Mouse (Mus musculus) forebrain, embryonic 11.5 days (tissue): Measurements from ENCODE around the gene Ptpn11. TPM values are rescaled to one million over a fixed set of nuclear protein-coding genes. Genes with fewer than 3 reads are reported as not detected.
A peak's percentile ranks its signal among the peaks of the same experiment; 100 is the strongest.
"Not testable (repeated sequence)": the region's sequence is repeated elsewhere in the genome, so short reads cannot be mapped to it uniquely, and the experiment has no call there.

Source experiments
- ATAC-seq: fragments of 200-750 bp; cut with Nextera tagmentation; replicated peaks from 2 replicates; pipeline ENCODE4 v1.8.0; 2017; ENCODE audit warnings: moderate TSS enrichment; ENCODE audit not compliant: low FRiP score
- DNase-seq: peaks from one replicate; pipeline ENCODE4 v3.0.0-alpha.2; 2017; ENCODE audit warnings: low spot score
- H3K27ac ChIP-seq: fragments of 300-500 bp; sonication (generic); 2 replicates; pipeline ENCODE4 v1.5.1; 2014; ENCODE audit warnings: low read depth, low read length
- H3K27me3 ChIP-seq: fragments of 300-500 bp; sonication (generic); 2 replicates; pipeline ENCODE4 v1.6.1; 2014; ENCODE audit warnings: mild to moderate bottlenecking, low read length, mixed read lengths; ENCODE audit not compliant: control insufficient read depth, insufficient read depth
- H3K36me3 ChIP-seq: fragments of 300-500 bp; sonication (generic); 2 replicates; pipeline ENCODE4 v1.6.1; 2014; ENCODE audit warnings: mild to moderate bottlenecking, low read length, moderate library complexity, mixed read lengths; ENCODE audit not compliant: control insufficient read depth, insufficient read depth
- H3K4me1 ChIP-seq: fragments of 300-500 bp; sonication (generic); replicated peaks from 2 replicates; pipeline ENCODE4 v1.6.1; 2014; ENCODE audit warnings: low read length, mixed read lengths; ENCODE audit not compliant: control insufficient read depth, insufficient read depth
- H3K4me2 ChIP-seq: fragments of 300-500 bp; sonication (generic); 2 replicates; pipeline ENCODE4 v1.6.1; 2014; ENCODE audit warnings: low read depth, mild to moderate bottlenecking, low read length, moderate library complexity, mixed read lengths; ENCODE audit not compliant: severe bottlenecking
- H3K4me3 ChIP-seq: fragments of 300-500 bp; sonication (generic); 2 replicates; pipeline ENCODE4 v1.5.1; 2014; ENCODE audit warnings: low read depth, low read length
- H3K9ac ChIP-seq: fragments of 300-500 bp; sonication (generic); 2 replicates; pipeline ENCODE4 v1.6.1; 2014; ENCODE audit warnings: low read length
- H3K9me3 ChIP-seq: fragments of 300-500 bp; sonication (generic); 2 replicates; pipeline ENCODE4 v1.6.1; 2016; ENCODE audit warnings: low read length, mixed read lengths; ENCODE audit not compliant: control insufficient read depth
- WGBS: fragments of 180-500 bp; shearing (Covaris S2); extraction: QIAGEN DNeasy Blood & Tissue Kit; methylation state at CpG from one replicate; pipeline ENCODE4 v1.1.7; 2014; 5-methylcytosine and 5-hydroxymethylcytosine counted together
- polyA plus RNA-seq: library from polyadenylated mRNA; unstranded; fragments of >200 nt; fragmentation: Nextera tagmentation; extraction: Ambion mirVana; gene quantifications from 2 replicates; pipeline ENCODE4 v1.2.1, GENCODE M21; 2014

Gene Ptpn11
- polyA plus RNA-seq, 1 experiment from 2014 or later = 27.4 TPM

- H3K27me3 ChIP-seq = no peaks in the 10 kb centered on the region
- no peak overlapping the region for H3K4me2 ChIP-seq
- 86% methylated on average over 4 of the region's 4 CpGs for WGBS
- no peak overlapping the region for H3K27ac ChIP-seq
- no peak overlapping the region for H3K9ac ChIP-seq
- H3K4me1 ChIP-seq = no peaks in the 10 kb centered on the region
- H3K9me3 ChIP-seq = no peaks in the 10 kb centered on the region
- no peak overlapping the region for H3K4me3 ChIP-seq
- no peaks in the 10 kb centered on the region for H3K36me3 ChIP-seq
- DNase-seq (no peak), ATAC-seq (no peak)
Measured at GRCm38 (mm10) chr5:121226845-121227244, 35.6 kb upstream of the Ptpn11 start.

- H3K36me3 ChIP-seq = no peaks in the 10 kb centered on the region
- no peak overlapping the region for H3K9ac ChIP-seq
- DNase-seq = no peak
- no peak overlapping the region for H3K27ac ChIP-seq
- WGBS = 86% methylated on average over 3 of the region's 3 CpGs
- H3K4me3 ChIP-seq = no peak overlapping the region
- no peak for ATAC-seq
- H3K4me1 ChIP-seq = no peaks in the 10 kb centered on the region
- H3K4me2 ChIP-seq = no peak overlapping the region
- no peaks in the 10 kb centered on the region for H3K27me3 ChIP-seq
- H3K9me3 ChIP-seq = no peaks in the 10 kb centered on the region
Measured at GRCm38 (mm10) chr5:121226406-121226805, 35.2 kb upstream of the Ptpn11 start.

DNA sequence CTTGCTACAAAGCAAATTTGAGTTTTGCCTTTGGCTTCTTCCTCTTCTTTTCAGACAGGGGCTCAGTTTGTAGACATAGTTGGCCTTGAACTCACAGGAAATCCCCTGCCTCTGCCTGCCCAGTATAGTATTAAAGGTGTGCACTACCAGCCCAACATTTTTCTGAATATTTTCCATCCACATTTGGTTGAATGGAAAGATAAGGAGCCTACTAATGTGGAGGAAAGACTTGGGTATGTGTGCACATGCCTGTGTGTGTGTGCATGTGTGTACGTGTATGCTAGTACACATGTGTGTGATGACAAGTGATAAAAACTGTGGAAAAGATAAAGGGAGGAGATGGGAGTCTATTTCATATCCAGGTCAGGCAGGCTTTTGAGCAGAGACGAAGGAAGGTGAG lies 34.7 kb upstream of the Ptpn11 start:
- Histone ChIP-seq H3K9ac (no peak overlapping the region), H3K4me3 (no peak overlapping the region), H3K27me3 (no peaks in the 10 kb centered on the region), H3K9me3 (no peaks in the 10 kb centered on the region), H3K36me3 (no peaks in the 10 kb centered on the region), H3K27ac (no peak overlapping the region), H3K4me1 (peaks cover 2% of the 10 kb centered on the region; the same call in 1 of the 2 replicates), H3K4me2 (no peak overlapping the region)
- ATAC-seq = no peak
- DNase-seq = no peak
- 92% methylated on average over 2 of the region's 2 CpGs for WGBS

DNA sequence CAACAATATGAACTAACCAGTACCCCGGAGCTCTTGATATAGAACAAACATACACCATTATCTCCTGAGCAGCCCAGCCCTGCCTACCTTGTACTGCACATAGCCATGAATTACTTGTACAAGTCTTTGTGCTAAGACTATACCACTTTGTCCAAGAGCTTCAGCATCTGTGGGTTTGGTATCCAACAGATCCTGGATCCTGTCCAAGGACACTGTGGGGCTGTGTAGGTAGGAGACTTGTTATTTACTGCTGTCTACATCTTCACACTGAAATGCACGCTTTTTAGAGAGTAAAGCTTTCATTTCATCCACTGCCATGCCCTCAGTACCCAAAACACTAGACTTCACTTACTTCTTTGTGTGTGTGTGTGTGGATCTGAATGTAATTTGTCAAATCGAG lies 33.7 kb upstream of the Ptpn11 start:
- H3K36me3 ChIP-seq = no peaks in the 10 kb centered on the region
- H3K4me3 ChIP-seq = no peak overlapping the region
- no peaks in the 10 kb centered on the region for H3K27me3 ChIP-seq
- peaks cover 2% of the 10 kb centered on the region for H3K4me1 ChIP-seq
- ATAC-seq = no peak
- 83% methylated on average over 3 of the region's 3 CpGs for WGBS
- no peak for DNase-seq
- H3K27ac ChIP-seq = no peak overlapping the region
- H3K9me3 ChIP-seq = no peaks in the 10 kb centered on the region
- H3K4me2 ChIP-seq = no peak overlapping the region
- H3K9ac ChIP-seq = no peak overlapping the region

DNA sequence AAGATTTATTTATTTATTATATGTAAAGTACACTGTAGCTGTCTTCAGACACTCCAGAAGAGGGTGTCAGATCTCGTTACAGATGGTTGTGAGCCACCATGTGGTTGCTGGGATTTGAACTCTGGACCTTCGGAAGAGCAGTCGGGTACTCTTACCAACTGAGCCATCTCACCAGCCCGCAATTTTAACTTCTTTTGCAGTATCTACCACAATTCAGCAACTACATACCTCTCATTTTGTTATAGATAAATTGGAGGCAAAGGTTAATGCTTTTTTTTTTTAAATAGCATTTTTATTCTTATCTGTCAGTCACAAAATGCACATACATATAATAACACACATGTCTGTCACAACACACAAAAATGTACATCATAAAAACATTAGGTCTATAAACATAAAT lies 32.8 kb upstream of the Ptpn11 start:
- H3K9me3 ChIP-seq, H3K4me2 ChIP-seq, H3K9ac ChIP-seq, H3K27me3 ChIP-seq, H3K36me3 ChIP-seq, ATAC-seq, H3K4me1 ChIP-seq, DNase-seq, H3K4me3 ChIP-seq, H3K27ac ChIP-seq: not testable (repeated sequence)
- 97% methylated on average over 3 of the region's 4 CpGs for WGBS

DNA sequence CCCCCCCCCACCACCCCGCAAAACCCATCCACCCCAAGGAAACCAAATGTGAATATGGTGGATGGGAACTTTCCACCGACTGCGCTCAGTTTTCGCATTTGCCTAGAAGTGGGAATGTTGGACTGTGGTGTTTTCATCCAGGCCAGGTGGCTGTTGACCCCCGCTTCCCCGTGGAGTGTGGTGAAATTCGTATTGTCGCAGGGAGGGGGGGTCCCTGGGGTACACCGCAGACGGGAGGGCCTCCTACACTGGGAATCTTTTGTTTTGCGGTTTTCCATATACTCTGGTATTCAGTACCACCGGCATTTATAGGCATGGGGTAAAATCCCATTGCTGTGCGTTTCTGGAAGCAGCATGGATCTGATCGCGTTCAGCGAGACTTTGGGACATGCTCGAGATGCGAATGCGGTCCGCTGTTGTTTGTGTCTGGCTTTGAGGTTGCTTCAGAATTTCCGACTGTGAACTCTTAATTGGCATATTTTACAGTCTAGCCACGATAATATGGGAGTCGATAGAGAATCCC lies 30.2 kb upstream of the Ptpn11 start:
- Histone ChIP-seq H3K27me3 (no peaks in the 10 kb centered on the region), H3K27ac (no peak overlapping the region), H3K9ac (peak overlapping the region; percentile 86), H3K4me3 (peak overlapping the region; percentile 96), H3K4me1 (peaks cover 2% of the 10 kb centered on the region), H3K36me3 (no peaks in the 10 kb centered on the region), H3K9me3 (no peaks in the 10 kb centered on the region), H3K4me2 (peak overlapping the region; percentile 69)
- ATAC-seq (no peak), DNase-seq (peak; percentile 59)
- 16% methylated on average over 22 of the region's 23 CpGs for WGBS

- Histone ChIP-seq H3K4me1 (peaks cover 2% of the 10 kb centered on the region), H3K9ac (peak overlapping the region; percentile 86), H3K9me3 (no peaks in the 10 kb centered on the region), H3K27ac (peak overlapping the region; percentile 75), H3K4me2 (peak overlapping the region; percentile 69), H3K27me3 (no peaks in the 10 kb centered on the region), H3K36me3 (no peaks in the 10 kb centered on the region), H3K4me3 (peak overlapping the region; percentile 96)
- ATAC-seq = peak; percentile 34
- WGBS = under 1% methylated on average over 29 of the region's 38 CpGs
- DNase-seq = peak; percentile 69
Measured at GRCm38 (mm10) chr5:121220732-121221301, 29.6 kb upstream of the Ptpn11 start.

GRCm38 (mm10) chr5:121219980-121220731 lies 29.0 kb upstream of the Ptpn11 start, which contains the start of gene Hectd4:
Gene Hectd4, plus strand, starts transcription at chr5:121220219.
- peak within 1 kb of the TSS; percentile 69 for H3K4me2 ChIP-seq
- peak; percentile 99 for DNase-seq
- no peaks in the 10 kb centered on the region for H3K9me3 ChIP-seq
- peak within 1 kb of the TSS; percentile 86 for H3K9ac ChIP-seq
- H3K27ac ChIP-seq = peak within 1 kb of the TSS; percentile 75
- no peaks in the 10 kb centered on the region for H3K27me3 ChIP-seq
- ATAC-seq = peak; percentile 94
- H3K36me3 ChIP-seq = no peaks in the 10 kb centered on the region
- under 1% methylated on average over 61 of the region's 90 CpGs for WGBS
- peaks cover 2% of the 10 kb centered on the region for H3K4me1 ChIP-seq
- peak within 1 kb of the TSS; percentile 96 for H3K4me3 ChIP-seq
